Mouse (Mus musculus): ENCODE data around the gene Ccer2. TPM values are rescaled to one million over a fixed set of nuclear protein-coding genes. Genes with fewer than 3 reads are reported as not detected.

Gene Ccer2
- polyA plus RNA-seq, 1 experiment: not detected

- Histone ChIP-seq H3K4me1 (ENCODE audit: control insufficient read depth, insufficient read depth, low read length) (peaks cover 15% of the 10 kb centered on the region), H3K27ac (ENCODE audit: insufficient read depth, low read length) (peak overlapping the region; percentile 95), H3K4me3 (ENCODE audit: insufficient read depth, low read length) (peak overlapping the region; percentile 46)
- no peak for TF ChIP-seq POLR2A (IDR thresholded peaks at IDR 0.05; ENCODE audit: low read depth, low read length)
- TF ChIP-seq CTCF (IDR thresholded peaks at IDR 0.05; ENCODE audit: borderline replicate concordance, insufficient read depth, low read length): no peak
Measured at GRCm38 (mm10) chr7:28807641-28808220, 51.8 kb downstream of the Ccer2 start.

- TF ChIP-seq POLR2A (IDR thresholded peaks at IDR 0.05; ENCODE audit: low read depth, low read length) (peak; percentile 61), CTCF (IDR thresholded peaks at IDR 0.05; ENCODE audit: borderline replicate concordance, insufficient read depth, low read length) (no peak)
- H3K4me3 ChIP-seq (ENCODE audit: insufficient read depth, low read length): peak within 1 kb of the TSS; percentile 58
- peak within 1 kb of the TSS; percentile 95 for H3K27ac ChIP-seq (ENCODE audit: insufficient read depth, low read length)
- H3K4me1 ChIP-seq (ENCODE audit: control insufficient read depth, insufficient read depth, low read length): peaks cover 9% of the 10 kb centered on the region
Measured at GRCm38 (mm10) chr7:28808221-28808941, 52.4 kb downstream of the Ccer2 start, which contains the start of gene Hnrnpl. Gene Hnrnpl, plus strand, starts transcription at chr7:28808541.

Other genes starting within 250 kb of the Ccer2 start
- gene Ifnl2, start 245.7 kb upstream of the Ccer2 start, polyA plus RNA-seq (2011; ENCODE audit: insufficient read length, low read depth, missing spikeins): not detected in 2 replicates
- gene Ifnl3, start 233.3 kb upstream of the Ccer2 start, polyA plus RNA-seq (2011; ENCODE audit: insufficient read length, low read depth, missing spikeins): not detected in 2 replicates
- not detected in 2 replicates for gene Sycn, start 215.3 kb upstream of the Ccer2 start, polyA plus RNA-seq (2011; ENCODE audit: insufficient read length, low read depth, missing spikeins)
- not detected in 2 replicates for gene Nccrp1, start 208.9 kb upstream of the Ccer2 start, polyA plus RNA-seq (2011; ENCODE audit: insufficient read length, low read depth, missing spikeins)
- 65.7 and 69.3 TPM in 2 replicates for gene Samd4b, start 158.0 kb upstream of the Ccer2 start, polyA plus RNA-seq (2011; ENCODE audit: insufficient read length, low read depth, missing spikeins)
- 8.0 and 10.5 TPM in 2 replicates for gene Pak4, start 158.0 kb upstream of the Ccer2 start, polyA plus RNA-seq (2011; ENCODE audit: insufficient read length, low read depth, missing spikeins)
- 1.8 TPM in 1 of 2 replicates, not detected in the other for gene Acp7, start 124.8 kb upstream of the Ccer2 start, polyA plus RNA-seq (2011; ENCODE audit: insufficient read length, low read depth, missing spikeins)
- 3.8 and 5.1 TPM in 2 replicates for gene Fbxo27, start 63.3 kb upstream of the Ccer2 start, polyA plus RNA-seq (2011; ENCODE audit: insufficient read length, low read depth, missing spikeins)
- 16.3 and 18.4 TPM in 2 replicates for gene Fbxo17, start 39.4 kb upstream of the Ccer2 start, polyA plus RNA-seq (2011; ENCODE audit: insufficient read length, low read depth, missing spikeins)
- gene Mrps12, start 14.4 kb upstream of the Ccer2 start, polyA plus RNA-seq (2011; ENCODE audit: insufficient read length, low read depth, missing spikeins): 30.9 and 50.8 TPM in 2 replicates
- gene Sars2, start 14.2 kb upstream of the Ccer2 start, polyA plus RNA-seq (2011; ENCODE audit: insufficient read length, low read depth, missing spikeins): 5.2 and 7.1 TPM in 2 replicates
- gene Sirt2, start 10.6 kb downstream of the Ccer2 start, polyA plus RNA-seq (2011; ENCODE audit: insufficient read length, low read depth, missing spikeins): 60.1 and 64.1 TPM in 2 replicates
- gene Nfkbib, start 11.3 kb downstream of the Ccer2 start, polyA plus RNA-seq (2011; ENCODE audit: insufficient read length, low read depth, missing spikeins): 13.8 and 15.0 TPM in 2 replicates
- 0.77 TPM in 1 of 2 replicates, not detected in the other for gene Rinl, start 32.8 kb downstream of the Ccer2 start, polyA plus RNA-seq (2011; ENCODE audit: insufficient read length, low read depth, missing spikeins)
- 442 and 496 TPM in 2 replicates for gene Hnrnpl, start 52.4 kb downstream of the Ccer2 start, polyA plus RNA-seq (2011; ENCODE audit: insufficient read length, low read depth, missing spikeins)
- gene Ech1, start 69.0 kb downstream of the Ccer2 start, polyA plus RNA-seq (2011; ENCODE audit: insufficient read length, low read depth, missing spikeins): 80.4 and 81.2 TPM in 2 replicates
- gene Lgals4, start 77.7 kb downstream of the Ccer2 start, polyA plus RNA-seq (2011; ENCODE audit: insufficient read length, low read depth, missing spikeins): 1.4 and 6.5 TPM in 2 replicates
- 1.5 and 4.3 TPM in 2 replicates for gene Lgals7, start 107.7 kb downstream of the Ccer2 start, polyA plus RNA-seq (2011; ENCODE audit: insufficient read length, low read depth, missing spikeins)
- 0.23 TPM in 1 of 2 replicates, not detected in the other for gene Capn12, start 125.2 kb downstream of the Ccer2 start, polyA plus RNA-seq (2011; ENCODE audit: insufficient read length, low read depth, missing spikeins)
- 446 and 575 TPM in 2 replicates for gene Actn4, start 206.2 kb downstream of the Ccer2 start, polyA plus RNA-seq (2011; ENCODE audit: insufficient read length, low read depth, missing spikeins)
- 328 and 347 TPM in 2 replicates for gene Eif3k, start 225.7 kb downstream of the Ccer2 start, polyA plus RNA-seq (2011; ENCODE audit: insufficient read length, low read depth, missing spikeins)
- gene Map4k1, start 225.9 kb downstream of the Ccer2 start, polyA plus RNA-seq (2011; ENCODE audit: insufficient read length, low read depth, missing spikeins): 2.0 and 2.2 TPM in 2 replicates

Data from embryonic fibroblast, embryonic 13.5 days (primary cell).